Mouse (Mus musculus): ENCODE results near the gene Hacd2. TPM values are rescaled to one million over a fixed set of nuclear protein-coding genes. Genes with fewer than 3 reads are reported as not detected.

Hacd2 gene
- polyA plus RNA-seq, 1 experiment from 2014 or later, result 101 TPM

GRCm38 (mm10) chr16:35153146-35153755 lies 131.0 kb downstream of the Hacd2 start:
- Histone ChIP-seq H3K36me3 (no peaks in the 10 kb centered on the region), H3K9me3 (no peaks in the 10 kb centered on the region), H3K27me3 (ENCODE audit: insufficient read depth, poor library complexity, severe bottlenecking) (peaks cover 75% of the 10 kb centered on the region), H3K27ac (0 out of 2 replicates have a peak overlapping the region, but pooled peaks have one; percentile 93), H3K4me3 (peak overlapping the region; percentile 85), H3K4me1 (peaks cover 43% of the 10 kb centered on the region)
- no peak for DNase-seq (ENCODE audit: low spot score)
- WGBS, result 6% methylated on average over 12 of the region's 12 CpGs

- peaks cover 78% of the 10 kb centered on the region for H3K27me3 ChIP-seq (ENCODE audit: insufficient read depth, poor library complexity, severe bottlenecking)
These were observed 132.0 kb downstream of the Hacd2 start for GRCm38 (mm10) chr16:35154245-35154640.

GRCm38 (mm10) chr16:35154641-35155390 lies 132.6 kb downstream of the Hacd2 start, which contains the start of gene Adcy5:
Gene Adcy5 (plus strand): TSS chr16:35154877.
- peaks cover 82% of the 10 kb centered on the region for H3K27me3 ChIP-seq (ENCODE audit: insufficient read depth, poor library complexity, severe bottlenecking)
- H3K9me3 ChIP-seq, result no peaks in the 10 kb centered on the region
- peaks cover 56% of the 10 kb centered on the region for H3K4me1 ChIP-seq
- WGBS, result under 1% methylated on average over 91 of the region's 104 CpGs
- no peaks in the 10 kb centered on the region for H3K36me3 ChIP-seq
- no peak for DNase-seq (ENCODE audit: low spot score)
- H3K27ac ChIP-seq, result peak within 1 kb of the TSS; percentile 93
- H3K4me3 ChIP-seq, result peak within 1 kb of the TSS; percentile 85

More at GRCm38 (mm10) chr16:35154245-35154640, 132.0 kb downstream of the Hacd2 start:
- H3K27ac ChIP-seq, result peak overlapping the region; percentile 93
- peak; percentile 81 for DNase-seq (ENCODE audit: low spot score)
- H3K4me3 ChIP-seq, result peak overlapping the region; percentile 85
- H3K36me3 ChIP-seq, result no peaks in the 10 kb centered on the region
- no peaks in the 10 kb centered on the region for H3K9me3 ChIP-seq
- peaks cover 51% of the 10 kb centered on the region for H3K4me1 ChIP-seq
- WGBS, result under 1% methylated on average over 29 of the region's 29 CpGs

GRCm38 (mm10) chr16:35155391-35156305 lies 133.4 kb downstream of the Hacd2 start:
- Histone ChIP-seq H3K36me3 (no peaks in the 10 kb centered on the region), H3K9me3 (no peaks in the 10 kb centered on the region), H3K27me3 (ENCODE audit: insufficient read depth, poor library complexity, severe bottlenecking) (peaks cover 80% of the 10 kb centered on the region), H3K4me3 (peak overlapping the region; percentile 85), H3K27ac (peak overlapping the region; percentile 93), H3K4me1 (peaks cover 65% of the 10 kb centered on the region)
- peak; percentile 85 for DNase-seq (ENCODE audit: low spot score)
- under 1% methylated on average over 84 of the region's 87 CpGs for WGBS

- H3K4me1 ChIP-seq, result peaks cover 69% of the 10 kb centered on the region
- peak overlapping the region; percentile 85 for H3K4me3 ChIP-seq
- WGBS, result 4% methylated on average over 48 of the region's 48 CpGs
- H3K9me3 ChIP-seq, result no peaks in the 10 kb centered on the region
- peak overlapping the region; percentile 93 for H3K27ac ChIP-seq
- peaks cover 74% of the 10 kb centered on the region for H3K27me3 ChIP-seq (ENCODE audit: insufficient read depth, poor library complexity, severe bottlenecking)
- no peaks in the 10 kb centered on the region for H3K36me3 ChIP-seq
- DNase-seq (ENCODE audit: low spot score), result no peak
These were observed 134.1 kb downstream of the Hacd2 start for GRCm38 (mm10) chr16:35156306-35156695.

GRCm38 (mm10) chr16:35156832-35157231 lies 134.6 kb downstream of the Hacd2 start:
- Histone ChIP-seq H3K27ac (peak overlapping the region; percentile 93), H3K4me1 (peaks cover 73% of the 10 kb centered on the region), H3K4me3 (peak overlapping the region; percentile 85), H3K9me3 (no peaks in the 10 kb centered on the region), H3K36me3 (no peaks in the 10 kb centered on the region), H3K27me3 (ENCODE audit: insufficient read depth, poor library complexity, severe bottlenecking) (peaks cover 69% of the 10 kb centered on the region)
- no peak for DNase-seq (ENCODE audit: low spot score)
- 66% methylated on average over 21 of the region's 21 CpGs for WGBS

Other genes with a start within 250 kb of the Hacd2 start
- gene Adcy5, start 132.4 kb downstream of the Hacd2 start, polyA plus RNA-seq (2016; fragmentation: Nextera tagmentation; extraction: Ambion mirVana), result 3.8 and 5.1 TPM in 2 replicates